Mouse (Mus musculus): ENCODE measurements at regions not wholly inside any gene's neighbourhood (a gene's known extent, or its start where the extent isn't known, plus 50 kb on each side); places are given as distances from the start of the nearest gene placed in this dataset.

DNA sequence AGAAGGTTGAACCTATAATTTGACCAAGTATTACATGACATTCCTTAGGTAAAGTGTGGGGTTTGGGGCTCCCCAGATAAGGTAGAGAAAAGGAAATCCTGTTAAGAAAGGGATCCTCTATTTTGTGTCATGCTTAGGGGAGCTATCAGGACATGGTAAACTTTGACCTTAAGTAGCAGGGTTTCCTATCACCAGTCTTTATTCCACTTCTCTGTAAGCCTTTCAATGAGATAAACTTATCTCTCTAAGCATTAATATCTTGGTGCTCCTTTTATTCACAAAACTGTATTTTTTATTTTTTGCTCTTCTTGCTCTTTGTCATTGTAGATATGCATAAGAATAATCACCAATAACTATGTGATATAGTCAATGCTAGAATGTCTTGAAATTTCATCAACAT lies 194.4 kb upstream of the Rasa1 start:
- ATAC-seq (no peak), DNase-seq (ENCODE audit: low spot score) (no peak)
- Histone ChIP-seq H3K36me3 (ENCODE audit: insufficient read depth, low read length) (no peaks in the 10 kb centered on the region), H3K27ac (ENCODE audit: low read length) (no peak overlapping the region), H3K4me1 (ENCODE audit: insufficient read depth, low read depth, low read length) (no peaks in the 10 kb centered on the region), H3K4me2 (replicated peaks; ENCODE audit: low read depth, low read length) (no peak overlapping the region), H3K9me3 (ENCODE audit: low read length) (no peaks in the 10 kb centered on the region), H3K9ac (replicated peaks; ENCODE audit: low read depth) (no peak overlapping the region), H3K4me3 (ENCODE audit: low read depth, low read length) (no peak overlapping the region), H3K27me3 (replicated peaks; ENCODE audit: insufficient read depth, low read length) (no peaks in the 10 kb centered on the region)
- no peak for TF ChIP-seq EP300 (IDR thresholded peaks at IDR 0.05)
- no peak for TF ChIP-seq CTCF (IDR thresholded peaks at IDR 0.05)

- TF ChIP-seq CTCF (IDR thresholded peaks at IDR 0.05), result no peak
- no peak for TF ChIP-seq EP300 (IDR thresholded peaks at IDR 0.05)
- H3K4me1 ChIP-seq (ENCODE audit: insufficient read depth, low read depth, low read length), result no peaks in the 10 kb centered on the region
- H3K36me3 ChIP-seq (ENCODE audit: insufficient read depth, low read length), result no peaks in the 10 kb centered on the region
- ATAC-seq (no peak), DNase-seq (ENCODE audit: low spot score) (no peak)
- no peak overlapping the region for H3K9ac ChIP-seq (replicated peaks; ENCODE audit: low read depth)
- 73% methylated on average over 2 of the region's 2 CpGs for WGBS
- no peak overlapping the region for H3K4me3 ChIP-seq (ENCODE audit: low read depth, low read length)
- H3K9me3 ChIP-seq (ENCODE audit: low read length), result no peaks in the 10 kb centered on the region
- H3K4me2 ChIP-seq (replicated peaks; ENCODE audit: low read depth, low read length), result no peak overlapping the region
- H3K27ac ChIP-seq (ENCODE audit: low read length), result no peak overlapping the region
- H3K27me3 ChIP-seq (replicated peaks; ENCODE audit: insufficient read depth, low read length), result no peaks in the 10 kb centered on the region
Observed at GRCm38 (mm10) chr13:85479405-85479804, 190.5 kb upstream of the Rasa1 start.

DNA sequence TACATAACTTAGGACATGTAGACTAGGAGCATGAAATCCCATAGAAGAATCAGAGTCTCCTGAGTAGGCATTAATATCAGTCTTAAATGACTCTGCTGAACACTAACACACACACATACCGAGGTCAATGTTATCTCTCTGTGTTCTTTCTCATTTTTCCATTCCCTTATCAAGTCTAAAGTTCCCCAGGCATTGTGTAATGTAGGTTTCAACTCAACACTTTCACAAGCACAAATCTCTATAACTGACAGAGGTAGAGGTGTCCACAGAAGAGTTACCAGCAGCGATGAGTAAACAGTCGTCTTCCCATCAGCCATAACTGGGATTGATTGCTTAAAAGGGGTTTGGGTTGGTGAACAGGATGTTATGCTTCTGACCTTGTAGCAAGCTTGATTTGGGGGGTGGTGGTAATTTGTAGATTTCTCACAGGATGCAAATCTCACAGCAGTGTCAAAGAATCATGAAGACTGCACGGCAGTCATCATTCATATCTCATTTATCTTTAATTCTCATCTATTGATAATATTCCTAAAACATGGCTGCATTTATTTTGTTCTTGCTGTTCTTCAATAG lies 187.4 kb upstream of the Rasa1 start:
- Histone ChIP-seq H3K9ac (replicated peaks; ENCODE audit: low read depth) (no peak overlapping the region), H3K9me3 (ENCODE audit: low read length) (no peaks in the 10 kb centered on the region), H3K4me1 (ENCODE audit: insufficient read depth, low read depth, low read length) (no peaks in the 10 kb centered on the region), H3K27me3 (replicated peaks; ENCODE audit: insufficient read depth, low read length) (no peaks in the 10 kb centered on the region), H3K4me3 (ENCODE audit: low read depth, low read length) (no peak overlapping the region), H3K36me3 (ENCODE audit: insufficient read depth, low read length) (no peaks in the 10 kb centered on the region), H3K4me2 (replicated peaks; ENCODE audit: low read depth, low read length) (no peak overlapping the region), H3K27ac (ENCODE audit: low read length) (no peak overlapping the region)
- TF ChIP-seq EP300 (IDR thresholded peaks at IDR 0.05), result no peak
- TF ChIP-seq CTCF (IDR thresholded peaks at IDR 0.05), result no peak
- ATAC-seq, result no peak
- 38% methylated on average over 4 of the region's 4 CpGs for WGBS
- no peak for DNase-seq (ENCODE audit: low spot score)

GRCm38 (mm10) chr13:85471340-85471739 lies 182.4 kb upstream of the Rasa1 start:
- 82% methylated on average over 5 of the region's 5 CpGs for WGBS
- Histone ChIP-seq H3K27me3 (replicated peaks; ENCODE audit: insufficient read depth, low read length) (no peaks in the 10 kb centered on the region), H3K36me3 (ENCODE audit: insufficient read depth, low read length) (no peaks in the 10 kb centered on the region), H3K4me3 (ENCODE audit: low read depth, low read length) (no peak overlapping the region), H3K9ac (replicated peaks; ENCODE audit: low read depth) (no peak overlapping the region), H3K4me1 (ENCODE audit: insufficient read depth, low read depth, low read length) (no peaks in the 10 kb centered on the region), H3K9me3 (ENCODE audit: low read length) (no peaks in the 10 kb centered on the region), H3K27ac (ENCODE audit: low read length) (no peak overlapping the region), H3K4me2 (replicated peaks; ENCODE audit: low read depth, low read length) (no peak overlapping the region)
- TF ChIP-seq EP300 (IDR thresholded peaks at IDR 0.05) (no peak), CTCF (IDR thresholded peaks at IDR 0.05) (no peak)
- ATAC-seq (no peak), DNase-seq (ENCODE audit: low spot score) (no peak)

GRCm38 (mm10) chr13:85459387-85459786 lies 170.5 kb upstream of the Rasa1 start:
- WGBS, result 66% methylated on average over 3 of the region's 3 CpGs
- H3K4me1 ChIP-seq (ENCODE audit: insufficient read depth, low read depth, low read length), result no peaks in the 10 kb centered on the region
- no peak overlapping the region for H3K27ac ChIP-seq (ENCODE audit: low read length)
- TF ChIP-seq EP300 (IDR thresholded peaks at IDR 0.05) (no peak), CTCF (IDR thresholded peaks at IDR 0.05) (no peak)
- no peak for DNase-seq (ENCODE audit: low spot score)
- H3K4me2 ChIP-seq (replicated peaks; ENCODE audit: low read depth, low read length), result no peak overlapping the region
- H3K4me3 ChIP-seq (ENCODE audit: low read depth, low read length), result no peak overlapping the region
- H3K36me3 ChIP-seq (ENCODE audit: insufficient read depth, low read length), result no peaks in the 10 kb centered on the region
- no peak overlapping the region for H3K9ac ChIP-seq (replicated peaks; ENCODE audit: low read depth)
- no peak for ATAC-seq
- no peaks in the 10 kb centered on the region for H3K9me3 ChIP-seq (ENCODE audit: low read length)
- no peaks in the 10 kb centered on the region for H3K27me3 ChIP-seq (replicated peaks; ENCODE audit: insufficient read depth, low read length)

DNA sequence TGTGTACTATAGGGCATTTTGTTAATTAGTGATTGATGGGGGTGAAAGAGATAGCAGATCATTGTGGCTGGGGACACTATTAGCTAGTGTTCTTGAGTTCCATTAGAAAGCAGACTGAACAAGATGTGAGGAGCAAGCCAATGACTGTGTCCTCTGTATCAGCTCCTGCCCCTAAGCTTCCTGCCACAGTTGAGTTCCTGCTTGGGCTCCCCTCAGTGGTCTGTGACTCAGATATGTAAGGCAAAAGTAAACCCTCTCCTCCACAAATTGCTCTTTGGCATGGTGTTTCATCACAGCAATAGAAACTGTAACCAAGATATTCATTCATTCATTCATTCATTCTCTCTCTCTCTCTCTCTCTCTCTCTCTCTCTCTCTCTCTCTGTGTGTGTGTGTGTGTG lies 169.7 kb upstream of the Rasa1 start:
- DNase-seq (ENCODE audit: low spot score), result no peak
- no peak for ATAC-seq
- no peaks in the 10 kb centered on the region for H3K9me3 ChIP-seq (ENCODE audit: low read length)
- no peak overlapping the region for H3K4me2 ChIP-seq (replicated peaks; ENCODE audit: low read depth, low read length)
- no peaks in the 10 kb centered on the region for H3K36me3 ChIP-seq (ENCODE audit: insufficient read depth, low read length)
- H3K27ac ChIP-seq (ENCODE audit: low read length), result no peak overlapping the region
- no peak overlapping the region for H3K4me3 ChIP-seq (ENCODE audit: low read depth, low read length)
- H3K9ac ChIP-seq (replicated peaks; ENCODE audit: low read depth), result no peak overlapping the region
- TF ChIP-seq EP300 (IDR thresholded peaks at IDR 0.05) (no peak), CTCF (IDR thresholded peaks at IDR 0.05) (no peak)
- no peaks in the 10 kb centered on the region for H3K4me1 ChIP-seq (ENCODE audit: insufficient read depth, low read depth, low read length)
- H3K27me3 ChIP-seq (replicated peaks; ENCODE audit: insufficient read depth, low read length), result no peaks in the 10 kb centered on the region

DNA sequence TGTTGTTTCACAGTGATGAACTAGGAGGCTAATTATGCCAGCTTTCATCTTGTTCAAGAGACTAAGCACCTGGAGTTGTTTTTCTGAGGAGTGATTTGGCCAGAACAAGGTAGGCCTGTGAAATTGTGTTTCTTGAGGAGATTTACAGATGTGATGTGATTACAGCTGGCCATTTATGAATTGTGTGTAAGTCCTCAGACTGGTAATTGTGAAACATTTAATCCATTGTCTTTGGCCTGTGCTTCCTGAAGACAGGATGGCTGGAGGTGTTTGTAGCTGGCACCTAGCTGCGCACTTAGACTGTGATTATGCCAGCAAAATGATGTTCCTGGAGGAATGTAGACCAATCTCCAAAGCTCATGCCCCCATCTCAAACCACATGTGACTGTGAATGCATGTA lies 150.7 kb upstream of the Rasa1 start:
- WGBS, result 97% methylated on average over 1 of the region's 1 CpGs
- Histone ChIP-seq H3K36me3 (ENCODE audit: insufficient read depth, low read length) (no peaks in the 10 kb centered on the region), H3K4me1 (ENCODE audit: insufficient read depth, low read depth, low read length) (no peaks in the 10 kb centered on the region)

More for the DNA sequence above, 150.7 kb upstream of the Rasa1 start:
- Histone ChIP-seq H3K4me3 (ENCODE audit: low read depth, low read length) (no peak overlapping the region), H3K27me3 (replicated peaks; ENCODE audit: insufficient read depth, low read length) (no peaks in the 10 kb centered on the region), H3K9ac (replicated peaks; ENCODE audit: low read depth) (no peak overlapping the region), H3K9me3 (ENCODE audit: low read length) (no peaks in the 10 kb centered on the region), H3K27ac (ENCODE audit: low read length) (no peak overlapping the region), H3K4me2 (replicated peaks; ENCODE audit: low read depth, low read length) (no peak overlapping the region)
- no peak for TF ChIP-seq EP300 (IDR thresholded peaks at IDR 0.05)
- no peak for TF ChIP-seq CTCF (IDR thresholded peaks at IDR 0.05)
- DNase-seq (ENCODE audit: low spot score) (no peak), ATAC-seq (no peak)
